Mouse (Mus musculus): ENCODE data around the gene Ier5l.

The Ier5l gene

DNA sequence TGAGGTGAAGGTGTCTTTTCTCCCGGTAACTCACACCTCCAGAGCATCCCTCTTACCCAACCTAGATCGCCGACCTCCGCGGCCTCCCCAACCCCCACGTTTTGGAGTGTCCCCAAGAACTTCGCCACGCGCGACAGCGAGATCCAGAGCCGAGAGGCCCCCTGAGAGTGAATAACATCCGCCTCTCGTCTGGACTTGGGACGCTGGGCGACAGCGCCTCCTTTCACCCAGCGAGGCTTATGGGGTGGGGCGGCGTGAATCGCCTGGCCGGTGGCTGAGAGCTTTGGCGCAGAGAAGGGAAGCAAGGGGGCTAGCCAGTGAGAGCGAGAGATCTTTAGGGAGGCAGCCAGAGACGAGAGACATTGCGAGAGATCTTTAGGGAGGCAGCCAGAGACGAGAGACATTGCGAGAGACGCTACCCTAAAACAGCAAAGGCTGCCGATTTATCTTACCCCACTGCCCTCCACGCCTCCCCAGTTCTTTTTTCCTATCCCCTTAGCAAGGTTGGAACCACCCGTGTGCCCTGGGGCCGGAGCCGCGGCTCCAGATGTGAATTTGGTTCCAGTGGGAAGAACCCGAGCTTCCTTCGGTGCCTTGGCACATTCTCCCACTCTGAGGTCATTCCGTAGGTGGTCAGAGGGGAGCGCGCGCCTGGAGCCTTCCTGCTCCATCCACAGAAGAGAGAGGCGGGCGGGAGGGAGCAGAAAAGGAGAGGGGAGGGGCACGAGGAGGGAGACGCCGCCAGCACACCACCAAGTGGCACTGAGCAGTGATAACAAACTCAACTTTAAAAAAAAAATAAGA lies 3.7 kb downstream of the Ier5l start:
- peak; percentile 46 to 53 for DNase-seq (ENCODE audit: low spot score in 2 of 2)

- peak; percentile 74 to 82 for DNase-seq (ENCODE audit: low spot score in 2 of 2)
Observed at GRCm38 (mm10) chr2:30469796-30470142, 4.2 kb downstream of the Ier5l start.

GRCm38 (mm10) chr2:30469009-30469408 lies 5.0 kb downstream of the Ier5l start:
- DNase-seq (ENCODE audit: low spot score in 2 of 2): no peak

- DNase-seq (ENCODE audit: low spot score in 2 of 2): no peak
Observed at GRCm38 (mm10) chr2:30466787-30467186, 7.2 kb downstream of the Ier5l start.

DNA sequence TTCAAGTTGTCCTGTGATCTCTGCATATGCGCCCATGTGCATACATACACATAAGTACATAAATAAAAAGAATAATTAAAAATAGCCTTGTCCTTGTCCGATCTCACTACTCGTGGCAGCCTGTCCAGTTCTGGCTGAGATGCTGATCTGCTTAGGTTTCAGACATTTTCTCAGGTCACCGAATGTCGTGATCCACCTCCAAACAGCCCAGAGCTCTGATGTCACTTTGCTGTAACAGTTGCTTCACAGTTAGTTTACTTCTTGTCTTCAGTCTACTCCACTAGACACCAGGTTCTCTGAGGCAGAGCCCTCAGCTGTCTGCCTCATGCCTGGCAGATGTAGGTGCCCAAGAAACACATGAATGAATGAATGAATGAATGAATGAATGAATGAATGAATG lies 9.6 kb downstream of the Ier5l start:
- no peak for DNase-seq (ENCODE audit: low spot score in 2 of 2)

DNA sequence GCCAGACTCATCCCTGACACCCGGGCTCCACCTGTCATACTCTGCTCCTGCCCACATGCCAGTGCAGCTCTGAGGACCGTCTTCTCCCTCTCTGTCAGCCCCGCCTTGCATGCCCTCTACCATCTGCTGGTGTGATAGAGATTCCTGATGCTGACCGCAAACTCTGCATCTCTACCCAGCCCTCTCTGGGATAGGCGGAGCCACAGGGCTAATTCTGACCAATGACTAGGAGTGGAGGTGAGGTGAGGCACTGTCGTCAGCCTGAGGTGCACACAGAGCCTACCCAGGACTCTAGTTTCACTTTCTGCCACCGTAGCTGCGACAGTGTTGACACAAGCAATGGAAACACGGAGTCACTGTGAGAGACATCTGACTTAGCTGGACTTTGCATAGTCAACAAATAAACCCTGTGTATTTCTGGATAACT lies 10.1 kb downstream of the Ier5l start:
- DNase-seq (ENCODE audit: low spot score in 2 of 2): no peak

DNA sequence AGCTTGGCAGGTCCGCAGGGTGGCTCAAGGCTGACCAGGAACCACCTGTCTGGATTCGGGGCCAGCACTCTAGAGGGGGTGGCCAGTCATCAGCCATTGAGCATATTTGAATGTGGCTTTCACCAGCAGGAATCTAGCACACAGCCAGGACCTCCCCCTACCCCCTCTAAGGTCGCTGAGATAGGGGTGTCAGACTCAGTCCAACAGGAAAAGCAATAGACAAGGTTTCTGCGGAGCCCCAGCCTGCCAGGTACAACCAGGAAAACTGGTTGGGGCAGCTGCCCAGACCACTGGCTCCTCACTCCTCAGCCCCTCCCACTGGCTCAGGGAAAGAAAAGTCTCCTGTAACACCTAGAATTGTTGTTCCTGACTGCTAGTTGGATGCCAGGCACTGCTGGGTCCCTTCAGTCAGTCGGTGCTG lies 10.7 kb downstream of the Ier5l start:
- no peak for DNase-seq (ENCODE audit: low spot score in 2 of 2)

GRCm38 (mm10) chr2:30459241-30459640 lies 14.8 kb downstream of the Ier5l start:
- DNase-seq (ENCODE audit: low spot score in 2 of 2): no peak

DNA sequence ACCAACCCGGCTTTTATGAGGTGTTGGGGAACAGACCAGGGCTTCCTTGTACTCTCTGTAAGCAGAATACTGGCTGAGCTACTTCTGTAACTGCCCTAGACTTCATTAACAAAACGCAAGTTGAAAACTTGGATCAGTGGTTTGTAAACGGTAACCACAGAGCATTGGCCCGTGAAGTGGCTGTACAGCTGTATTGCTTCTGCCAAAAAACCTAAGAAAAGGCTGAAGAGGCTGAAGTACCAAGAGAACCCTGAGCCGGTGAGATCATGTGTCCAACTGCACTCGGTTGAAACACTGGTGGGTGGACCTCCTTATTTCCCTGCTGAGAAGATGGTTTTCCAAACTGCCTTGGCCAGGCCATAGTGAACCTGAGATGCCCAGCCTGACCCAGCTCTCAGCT lies 15.7 kb downstream of the Ier5l start:
- DNase-seq (ENCODE audit: low spot score in 2 of 2): no peak

- no peak for DNase-seq (ENCODE audit: low spot score in 2 of 2)
Observed at GRCm38 (mm10) chr2:30456104-30456980, 17.7 kb downstream of the Ier5l start.

DNA sequence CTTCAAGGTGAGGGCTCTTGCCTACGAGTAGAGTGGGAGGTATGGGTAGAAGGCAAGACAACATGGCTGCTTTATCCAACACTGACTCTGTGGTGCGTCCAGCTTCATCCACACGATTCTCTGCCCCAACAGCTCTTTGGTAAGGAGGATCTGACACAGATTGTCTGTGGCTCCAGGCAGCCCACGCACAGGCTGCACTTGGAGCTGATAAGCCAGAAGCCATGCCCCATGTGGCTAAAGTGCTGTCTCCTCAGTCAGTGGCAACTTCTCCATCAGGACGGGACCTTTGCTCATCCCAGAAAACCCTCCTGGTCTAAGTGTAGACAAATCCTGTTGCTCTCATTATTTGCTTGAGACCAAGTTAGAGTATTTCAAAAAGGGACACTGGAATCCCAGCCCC lies 19.4 kb downstream of the Ier5l start:
- DNase-seq (ENCODE audit: low spot score in 2 of 2): no peak

- DNase-seq (ENCODE audit: low spot score in 2 of 2): no peak
Observed at GRCm38 (mm10) chr2:30453570-30453969, 20.4 kb downstream of the Ier5l start.

- DNase-seq (ENCODE audit: low spot score in 2 of 2): no peak
Observed at GRCm38 (mm10) chr2:30451525-30451924, 22.5 kb downstream of the Ier5l start.

DNA sequence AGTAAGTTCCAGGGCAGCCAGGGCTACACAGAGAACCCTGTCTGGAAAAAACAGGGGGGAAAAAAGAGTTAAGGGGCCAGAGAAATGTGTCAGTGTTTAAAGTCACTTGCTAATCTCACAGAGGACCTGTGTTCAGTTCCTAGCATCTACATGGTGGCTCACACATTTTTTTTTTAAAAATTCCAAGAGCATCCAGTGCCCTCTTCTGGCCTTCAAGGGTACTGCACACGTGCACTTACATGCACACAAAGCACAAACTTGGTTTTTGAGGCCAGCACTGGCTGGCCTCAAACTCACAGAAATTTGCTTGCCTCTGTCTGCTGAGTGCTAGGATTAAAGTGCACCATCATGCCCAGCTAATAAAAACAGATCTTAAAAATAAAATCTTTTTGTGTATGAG lies 23.5 kb downstream of the Ier5l start:
- DNase-seq (ENCODE audit: low spot score in 2 of 2): no peak

DNA sequence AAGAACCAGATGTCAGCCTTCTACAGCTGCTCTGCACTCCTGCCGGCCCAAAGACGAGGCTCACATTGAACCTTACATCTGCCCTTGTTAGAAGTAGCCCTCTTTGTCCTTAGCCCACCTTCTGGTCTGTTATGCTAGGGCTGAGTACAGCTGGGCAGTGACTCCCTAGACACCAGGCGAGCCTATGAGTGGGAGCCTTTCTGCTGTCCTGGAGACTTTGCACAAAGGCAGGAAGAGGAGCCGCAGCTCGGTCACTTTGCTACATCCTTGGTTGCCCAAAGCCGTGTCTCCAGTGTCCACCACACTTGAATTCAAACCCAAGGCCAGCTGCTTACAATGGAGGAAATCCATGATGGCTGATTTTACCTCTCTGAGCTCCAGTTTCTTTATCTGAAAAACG lies 25.6 kb downstream of the Ier5l start:
- no peak for DNase-seq (ENCODE audit: low spot score in 2 of 2)

DNA sequence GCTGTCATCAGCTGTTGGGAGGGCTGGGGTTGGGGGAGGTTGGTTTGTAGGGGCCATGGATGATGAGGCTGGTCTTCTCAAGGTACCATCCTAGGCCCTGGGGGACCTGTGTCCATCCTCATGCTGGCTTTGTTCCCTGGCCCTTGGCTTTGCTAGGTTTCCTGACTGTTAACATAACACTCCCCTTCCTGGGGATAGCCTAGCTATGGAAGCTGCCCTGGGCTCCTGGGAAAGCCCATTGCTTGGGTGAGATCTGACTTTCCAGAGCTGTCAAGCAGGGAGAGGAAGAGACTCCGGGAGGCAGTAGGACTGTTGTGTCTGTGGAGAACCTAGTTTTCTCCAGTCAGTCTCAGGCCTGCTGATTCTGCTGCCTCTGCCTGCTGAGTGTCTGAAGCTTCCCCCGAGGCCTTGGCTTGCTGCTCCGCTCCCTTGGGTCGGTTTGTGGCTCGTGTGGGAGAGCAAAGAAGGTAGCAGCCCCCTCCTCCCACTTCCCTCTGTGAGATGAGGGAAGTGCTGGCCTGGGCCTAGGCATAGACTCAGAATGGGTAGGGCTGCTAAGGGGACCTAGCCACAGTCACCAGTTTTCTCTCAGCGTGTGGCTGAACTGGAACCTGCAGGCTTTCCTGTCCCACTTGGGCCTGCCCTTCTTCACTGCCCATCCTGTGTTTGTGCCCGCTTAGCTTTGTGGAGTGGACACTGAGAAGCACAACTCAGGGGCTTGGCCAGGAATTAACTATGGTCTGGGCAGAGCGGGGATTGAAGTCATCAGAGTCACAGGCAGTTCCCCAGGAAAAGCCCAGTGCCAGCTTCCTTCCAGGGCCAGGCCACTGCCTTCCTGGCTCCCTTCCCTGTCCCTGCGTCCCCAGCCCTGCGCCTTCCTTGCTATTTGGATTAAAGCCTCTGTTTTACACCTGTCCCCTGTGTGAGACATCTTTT lies 26.9 kb downstream of the Ier5l start:
- no peak for DNase-seq (ENCODE audit: low spot score in 2 of 2)

DNA sequence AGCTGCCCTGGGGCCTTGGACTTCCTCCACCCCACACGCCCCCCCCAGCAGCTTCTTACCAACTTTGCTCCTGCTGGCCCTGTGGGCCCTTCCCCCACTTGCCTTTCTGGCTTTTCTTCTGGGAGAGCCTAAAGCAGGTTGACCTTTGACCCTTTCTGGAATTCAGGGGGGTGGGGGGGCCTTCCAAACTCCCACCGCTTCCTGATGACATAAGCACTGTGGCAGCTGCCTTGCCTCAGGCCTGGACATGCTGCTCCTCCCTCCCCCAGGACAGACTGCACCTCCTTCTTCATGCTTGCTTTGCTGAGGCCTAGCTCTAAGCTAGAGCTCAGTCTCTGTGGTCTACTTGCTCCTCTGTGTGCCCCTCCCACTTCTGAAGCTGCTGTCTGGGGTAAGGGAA lies 28.7 kb downstream of the Ier5l start:
- DNase-seq (ENCODE audit: low spot score in 2 of 2): no peak

DNA sequence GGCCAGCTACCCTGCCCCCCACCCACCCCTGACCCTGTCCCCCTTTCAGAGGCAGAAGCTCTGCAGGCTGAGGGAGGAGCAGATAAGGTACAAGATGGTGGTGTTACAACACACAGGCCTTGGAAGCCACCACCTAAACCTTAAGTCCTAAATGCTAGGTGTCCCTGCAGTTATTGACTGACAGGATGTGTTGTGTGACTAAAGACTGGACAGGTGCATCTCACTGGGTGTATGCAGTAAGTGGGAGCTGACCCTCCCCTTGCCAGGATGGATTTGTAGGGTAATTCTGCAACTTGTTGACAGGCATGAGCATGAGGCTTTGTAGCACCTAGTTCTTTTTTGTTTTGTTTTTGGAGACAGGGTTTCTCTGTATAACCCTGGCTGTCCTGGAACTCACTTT lies 29.6 kb downstream of the Ier5l start:
- no peak for DNase-seq (ENCODE audit: low spot score in 2 of 2)

- no peak for DNase-seq (ENCODE audit: low spot score in 2 of 2)
Observed at GRCm38 (mm10) chr2:30444006-30444405, 30.0 kb downstream of the Ier5l start.

- DNase-seq (ENCODE audit: low spot score in 2 of 2): no peak
Observed at GRCm38 (mm10) chr2:30443281-30443680, 30.7 kb downstream of the Ier5l start.

DNA sequence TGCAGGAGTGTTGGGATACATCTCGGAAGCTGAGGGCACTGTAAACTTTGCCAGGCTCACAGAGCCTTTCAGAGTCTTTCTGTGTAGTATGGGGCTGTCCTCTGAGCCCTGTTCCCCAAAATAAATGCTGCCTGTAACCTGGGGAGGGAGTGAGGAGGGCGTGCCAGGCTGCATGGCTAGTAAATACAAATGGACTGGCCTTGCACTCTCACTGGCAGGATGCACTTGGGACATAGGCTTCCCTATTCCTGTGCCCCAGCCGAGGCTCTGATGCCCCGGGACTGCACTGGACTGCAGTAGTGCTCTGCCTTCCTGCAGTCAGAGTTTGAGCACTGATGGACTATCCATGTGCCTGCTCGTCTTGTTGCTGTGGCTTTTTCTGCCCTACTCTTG lies 31.5 kb downstream of the Ier5l start:
- DNase-seq (ENCODE audit: low spot score in 2 of 2): no peak

Measured in frontal cortex, postnatal 14 days (tissue).